Mouse (Mus musculus) lung, embryonic 14.5 days (tissue): ENCODE measurements around the gene Gm28042. TPM values are rescaled to one million over a fixed set of nuclear protein-coding genes. Genes with fewer than 3 reads are reported as not detected.

Source experiments
- ATAC-seq: fragments of 200-750 bp; cut with Nextera tagmentation; 2 replicates; pipeline ENCODE4 v1.8.0; 2017; ENCODE audit warnings: mild to moderate bottlenecking, moderate TSS enrichment, moderate library complexity; ENCODE audit not compliant: insufficient read depth
- DNase-seq: peaks from one replicate; pipeline ENCODE4 v3.0.0-alpha.2; 2015
- H3K27ac ChIP-seq: fragments of 300-500 bp; sonication (generic); 2 replicates; pipeline ENCODE4 v1.5.1; 2014; ENCODE audit warnings: low read depth, mild to moderate bottlenecking, moderate library complexity
- H3K27me3 ChIP-seq: fragments of 300-500 bp; sonication (generic); 2 replicates; pipeline ENCODE4 v1.6.1; 2014; ENCODE audit warnings: low read length, control low read depth; ENCODE audit not compliant: insufficient read depth
- H3K36me3 ChIP-seq: fragments of 300-500 bp; sonication (generic); 2 replicates; pipeline ENCODE4 v1.6.1; 2014; ENCODE audit warnings: control low read depth; ENCODE audit not compliant: insufficient read depth
- H3K4me1 ChIP-seq: fragments of 300-500 bp; sonication (generic); 2 replicates; pipeline ENCODE4 v1.6.1; 2014; ENCODE audit warnings: antibody characterized with exemption, control low read depth; ENCODE audit not compliant: insufficient read depth
- H3K4me2 ChIP-seq: fragments of 300-500 bp; sonication (generic); 2 replicates; pipeline ENCODE4 v1.6.1; 2014; ENCODE audit warnings: mild to moderate bottlenecking
- H3K4me3 ChIP-seq: fragments of 300-500 bp; sonication (generic); 2 replicates; pipeline ENCODE4 v1.5.1; 2014; ENCODE audit warnings: low read depth, low read length
- H3K9ac ChIP-seq: fragments of 300-500 bp; sonication (generic); 2 replicates; pipeline ENCODE4 v1.6.1; 2014
- H3K9me3 ChIP-seq: fragments of 300-500 bp; sonication (generic); 2 replicates; pipeline ENCODE4 v1.6.1; 2016; ENCODE audit warnings: low read depth, low read length, control low read depth
- CTCF ChIP-seq: IDR thresholded peaks from 2 replicates; pipeline ENCODE4 v1.5.1; 2016; ENCODE audit warnings: antibody characterized with exemption, low read depth
- WGBS: fragments of 180-500 bp; shearing (Covaris S2); extraction: QIAGEN DNeasy Blood & Tissue Kit; methylation state at CpG from one replicate; pipeline ENCODE4 v1.1.7; 2014; 5-methylcytosine and 5-hydroxymethylcytosine counted together
- polyA plus RNA-seq: library from polyadenylated mRNA; unstranded; fragments of >200 nt; fragmentation: Nextera tagmentation; extraction: Ambion mirVana; gene quantifications from 2 replicates; pipeline ENCODE4 v1.2.1, GENCODE M21; 2014

Gm28042 gene
- polyA plus RNA-seq, 1 experiment from 2014 or later, result 3.3 TPM

- ATAC-seq (no peak), DNase-seq (no peak)
- no peak overlapping the region for H3K27ac ChIP-seq
- H3K4me3 ChIP-seq, result no peak overlapping the region
- 0 out of 2 replicates have a peak, but pooled peaks cover 4% of the 10 kb centered on the region for H3K36me3 ChIP-seq
- TF ChIP-seq CTCF, result no peak
- no peak overlapping the region for H3K4me2 ChIP-seq
- no peak overlapping the region for H3K9ac ChIP-seq
- no peaks in the 10 kb centered on the region for H3K9me3 ChIP-seq
- H3K27me3 ChIP-seq, result no peaks in the 10 kb centered on the region
- H3K4me1 ChIP-seq, result peaks cover 13% of the 10 kb centered on the region
- 76% methylated on average over 6 of the region's 6 CpGs for WGBS
Observed at GRCm38 (mm10) chr2:119990881-119991280, 36.4 kb upstream of the Gm28042 start.

- Histone ChIP-seq H3K4me1 (peaks cover 16% of the 10 kb centered on the region), H3K4me2 (no peak overlapping the region), H3K4me3 (no peak overlapping the region), H3K27me3 (no peaks in the 10 kb centered on the region), H3K36me3 (0 out of 2 replicates have a peak, but pooled peaks cover 4% of the 10 kb centered on the region), H3K27ac (no peak overlapping the region), H3K9me3 (no peaks in the 10 kb centered on the region), H3K9ac (no peak overlapping the region)
- DNase-seq (no peak), ATAC-seq (no peak)
- no peak for TF ChIP-seq CTCF
- 79% methylated on average over 2 of the region's 2 CpGs for WGBS
Observed at GRCm38 (mm10) chr2:119992349-119992748, 34.9 kb upstream of the Gm28042 start.

- no peak for DNase-seq
- no peak for ATAC-seq
- no peak for TF ChIP-seq CTCF
- H3K36me3 ChIP-seq, result 0 out of 2 replicates have a peak, but pooled peaks cover 5% of the 10 kb centered on the region
- 50% methylated on average over 2 of the region's 2 CpGs for WGBS
- no peak overlapping the region for H3K4me3 ChIP-seq
- H3K27me3 ChIP-seq, result no peaks in the 10 kb centered on the region
- H3K9ac ChIP-seq, result no peak overlapping the region
- H3K9me3 ChIP-seq, result no peaks in the 10 kb centered on the region
- H3K4me1 ChIP-seq, result peaks cover 16% of the 10 kb centered on the region
- H3K27ac ChIP-seq, result no peak overlapping the region
- no peak overlapping the region for H3K4me2 ChIP-seq
Observed at GRCm38 (mm10) chr2:119993515-119993914, 33.8 kb upstream of the Gm28042 start.

- 0 out of 2 replicates have a peak, but pooled peaks cover 12% of the 10 kb centered on the region for H3K36me3 ChIP-seq
- no peak overlapping the region for H3K4me2 ChIP-seq
- H3K27ac ChIP-seq, result peak overlapping the region; percentile 94
- no peaks in the 10 kb centered on the region for H3K27me3 ChIP-seq
- DNase-seq (no peak), ATAC-seq (no peak)
- TF ChIP-seq CTCF, result no peak
- WGBS, result 77% methylated on average over 6 of the region's 6 CpGs
- no peaks in the 10 kb centered on the region for H3K9me3 ChIP-seq
- H3K4me1 ChIP-seq, result peaks cover 16% of the 10 kb centered on the region
- H3K9ac ChIP-seq, result no peak overlapping the region
- H3K4me3 ChIP-seq, result no peak overlapping the region
Observed at GRCm38 (mm10) chr2:119994839-119995238, 32.5 kb upstream of the Gm28042 start.

GRCm38 (mm10) chr2:119995391-119996281 lies 31.7 kb upstream of the Gm28042 start:
- Histone ChIP-seq H3K27ac (peak overlapping the region; percentile 94), H3K9ac (peak overlapping the region; percentile 37), H3K9me3 (no peaks in the 10 kb centered on the region), H3K4me2 (0 out of 2 replicates have a peak overlapping the region, but pooled peaks have one; percentile 1), H3K36me3 (0 out of 2 replicates have a peak, but pooled peaks cover 12% of the 10 kb centered on the region), H3K4me3 (no peak overlapping the region), H3K4me1 (peaks cover 16% of the 10 kb centered on the region), H3K27me3 (no peaks in the 10 kb centered on the region)
- TF ChIP-seq CTCF, result no peak
- peak; percentile 81 for DNase-seq
- WGBS, result 22% methylated on average over 9 of the region's 9 CpGs
- ATAC-seq, result peak; percentile 72

- Histone ChIP-seq H3K36me3 (0 out of 2 replicates have a peak, but pooled peaks cover 8% of the 10 kb centered on the region), H3K4me1 (peaks cover 16% of the 10 kb centered on the region), H3K27ac (no peak overlapping the region), H3K4me2 (no peak overlapping the region), H3K27me3 (no peaks in the 10 kb centered on the region), H3K9me3 (no peaks in the 10 kb centered on the region), H3K4me3 (no peak overlapping the region), H3K9ac (no peak overlapping the region)
- DNase-seq (no peak), ATAC-seq (no peak)
- 78% methylated on average over 4 of the region's 4 CpGs for WGBS
- no peak for TF ChIP-seq CTCF
Observed at GRCm38 (mm10) chr2:119997354-119997753, 29.9 kb upstream of the Gm28042 start.

GRCm38 (mm10) chr2:119999731-120000130 lies 27.6 kb upstream of the Gm28042 start:
- DNase-seq (no peak), ATAC-seq (no peak)
- Histone ChIP-seq H3K4me1 (peaks cover 14% of the 10 kb centered on the region), H3K4me3 (no peak overlapping the region), H3K9ac (no peak overlapping the region), H3K27me3 (no peaks in the 10 kb centered on the region), H3K9me3 (no peaks in the 10 kb centered on the region), H3K4me2 (no peak overlapping the region), H3K36me3 (0 out of 2 replicates have a peak, but pooled peaks cover 11% of the 10 kb centered on the region), H3K27ac (no peak overlapping the region)
- 81% methylated on average over 2 of the region's 2 CpGs for WGBS
- TF ChIP-seq CTCF, result no peak
